In genomic region chr1:191193657-191194424, GRCm38 (mm10) we compare ENCODE assay signal across 9 mouse cellular contexts. TPM values are rescaled to one million over a fixed set of nuclear protein-coding genes. Genes with fewer than 3 reads are reported as not detected.
DNase-seq lines count a peak whose midpoint lies in the region; ATAC-seq lines count a peak whose summit lies in the region.
"Had no signal": no experiment of that assay in that cellular context is flagged by ENCODE, and none has a peak within 500 bp of the region (broad histone marks: within the 10 kb centered on the region; RNA-seq: fewer than 3 reads in every experiment).

No protein-coding gene starts in this region.

- ATAC-seq in CD4-positive, CD25-positive, alpha-beta regulatory T cell, adult 4 months, result peak; percentile 92
- ATAC-seq in stomach, embryonic 14.5 days (ENCODE audit: insufficient number of reproducible peaks, insufficient read depth, low FRiP score, low read depth), result 0 out of 2 replicates have a peak, but pooled peaks have one; percentile 37
- no peak for ATAC-seq in hindbrain, embryonic 16.5 days

- H3K9ac ChIP-seq in stomach, embryonic 14.5 days (replicated peaks; ENCODE audit: low read depth, low read length), result no peak overlapping the region
- H3K9ac ChIP-seq in hindbrain, embryonic 16.5 days (ENCODE audit: low read depth, low read length), result no peak overlapping the region

- H3K36me3 ChIP-seq in heart, embryonic 10.5 days, result no peaks in the 10 kb centered on the region
- H3K36me3 ChIP-seq in stomach, embryonic 14.5 days (ENCODE audit: control insufficient read depth, insufficient read depth, low read length), result no peaks in the 10 kb centered on the region
- H3K36me3 ChIP-seq in hindbrain, embryonic 16.5 days (ENCODE audit: control insufficient read depth, insufficient read depth, low read length), result no peaks in the 10 kb centered on the region

- WGBS in heart, embryonic 10.5 days, result 40% methylated on average over 14 of the region's 14 CpGs
- WGBS in stomach, embryonic 14.5 days, result 34% methylated on average over 14 of the region's 14 CpGs
- 54% methylated on average over 14 of the region's 14 CpGs for WGBS in hindbrain, embryonic 16.5 days

- no peak overlapping the region for H3K27ac ChIP-seq in heart, embryonic 10.5 days
- H3K27ac ChIP-seq in brown adipose tissue, adult 24 weeks (replicated peaks; ENCODE audit: low read depth, low read length), result peak overlapping the region; percentile 39
- 0 out of 2 replicates have a peak overlapping the region, but pooled peaks have one; percentile 23 for H3K27ac ChIP-seq in stomach, embryonic 14.5 days (ENCODE audit: low read length)
- H3K27ac ChIP-seq in hindbrain, embryonic 16.5 days (ENCODE audit: low read depth, low read length), result no peak overlapping the region

- peak; percentile 73 for DNase-seq in heart, embryonic 10.5 days (ENCODE audit: low spot score)
- no peak for DNase-seq in heart, postnatal 25 days (ENCODE audit: low spot score)
- peak; percentile 44 to 74 for DNase-seq in kidney, postnatal 36 days
- DNase-seq in right cerebral cortex, postnatal 36 days (ENCODE audit: low spot score in 2 of 2), result no peak

- no peak overlapping the region for H3K4me3 ChIP-seq in heart, embryonic 10.5 days
- H3K4me3 ChIP-seq in brown adipose tissue, adult 24 weeks (ENCODE audit: insufficient read depth, low read depth, low read length), result no peak overlapping the region
- H3K4me3 ChIP-seq in stomach, embryonic 14.5 days (ENCODE audit: low read depth, low read length), result no peak overlapping the region
- no peak overlapping the region for H3K4me3 ChIP-seq in hindbrain, embryonic 16.5 days (ENCODE audit: low read length)

- H3K9me3 ChIP-seq in heart, embryonic 10.5 days, result no peaks in the 10 kb centered on the region
- H3K9me3 ChIP-seq in stomach, embryonic 14.5 days (ENCODE audit: control insufficient read depth, low read depth, low read length), result no peaks in the 10 kb centered on the region
- H3K9me3 ChIP-seq in hindbrain, embryonic 16.5 days (ENCODE audit: control insufficient read depth, low read length), result no peaks in the 10 kb centered on the region

- H3K27me3 ChIP-seq in heart, embryonic 10.5 days (ENCODE audit: insufficient read depth, poor library complexity, severe bottlenecking), result peaks cover 33% of the 10 kb centered on the region
- H3K27me3 ChIP-seq in stomach, embryonic 14.5 days (ENCODE audit: control insufficient read depth, insufficient read depth, low read length), result no peaks in the 10 kb centered on the region
- no peaks in the 10 kb centered on the region; the same call in 1 of the 2 replicates for H3K27me3 ChIP-seq in hindbrain, embryonic 16.5 days (replicated peaks; ENCODE audit: control insufficient read depth, insufficient read depth, low read length)

- H3K4me1 ChIP-seq in heart, embryonic 10.5 days, result peaks cover 6% of the 10 kb centered on the region; the same call in 1 of the 2 replicates
- no peaks in the 10 kb centered on the region for H3K4me1 ChIP-seq in brown adipose tissue, adult 24 weeks (ENCODE audit: control insufficient read depth, insufficient read depth, insufficient read length, low read length)
- no peaks in the 10 kb centered on the region; the same call in 1 of the 2 replicates for H3K4me1 ChIP-seq in stomach, embryonic 14.5 days (ENCODE audit: control insufficient read depth, insufficient read depth, low read length)
- no peaks in the 10 kb centered on the region for H3K4me1 ChIP-seq in hindbrain, embryonic 16.5 days (ENCODE audit: control insufficient read depth, insufficient read depth, low read depth, low read length)

- intact Hi-C loops in heart, postnatal 25 days (cut with DNase I), result no loop called here

- H3K4me2 ChIP-seq in stomach, embryonic 14.5 days (replicated peaks; ENCODE audit: low read depth, low read length), result no peak overlapping the region
- no peak overlapping the region for H3K4me2 ChIP-seq in hindbrain, embryonic 16.5 days (ENCODE audit: low read length)

RNA-seq across cellular contexts. Expression of gene Atf3, which starts 24.0 kb away (rescaled TPM):
- 8.0 and 13.5 TPM in 2 replicates for polyA plus RNA-seq in heart, embryonic 10.5 days (2016; fragmentation: Nextera tagmentation; extraction: Ambion mirVana)
- total RNA-seq in heart, postnatal 25 days (2021), result 1 to 10 TPM; 4.9 to 6.0 TPM
- not detected for polyA plus RNA-seq in CD4-positive, CD25-positive, alpha-beta regulatory T cell, adult 4 months (2017; shearing (Covaris generic))
- 8.8 and 22.2 TPM in 2 replicates for polyA plus RNA-seq in brown adipose tissue, adult 24 weeks (2012; ENCODE audit: insufficient read depth, insufficient read length, missing spikeins)
- polyA plus RNA-seq in stomach, embryonic 14.5 days (2014; fragmentation: Nextera tagmentation; extraction: Ambion mirVana), result 2.9 and 3.7 TPM in 2 replicates
- polyA plus RNA-seq in hindbrain, embryonic 16.5 days (2015; fragmentation: Nextera tagmentation; extraction: Ambion mirVana), result 1.7 and 2.1 TPM in 2 replicates

RNA-seq across cellular contexts. Expression of gene Fam71a, which starts 29.2 kb away (rescaled TPM):
- polyA plus RNA-seq in heart, embryonic 10.5 days (2016; fragmentation: Nextera tagmentation; extraction: Ambion mirVana), result not detected in 2 replicates
- not detected for total RNA-seq in heart, postnatal 25 days (2021)
- not detected for polyA plus RNA-seq in CD4-positive, CD25-positive, alpha-beta regulatory T cell, adult 4 months (2017; shearing (Covaris generic))
- polyA plus RNA-seq in brown adipose tissue, adult 24 weeks (2012; ENCODE audit: insufficient read depth, insufficient read length, missing spikeins), result not detected in 2 replicates
- polyA plus RNA-seq in stomach, embryonic 14.5 days (2014; fragmentation: Nextera tagmentation; extraction: Ambion mirVana), result not detected in 2 replicates
- polyA plus RNA-seq in hindbrain, embryonic 16.5 days (2015; fragmentation: Nextera tagmentation; extraction: Ambion mirVana), result not detected in 2 replicates
- polyA plus RNA-seq: liver, embryonic 16.5 days had no signal

Comparison
In these comparisons a context has a peak if more than half of its experiments do, and no peak if none do; other contexts are left out.
1. DNase-seq: peak in heart, embryonic 10.5 days (single experiment) and kidney, postnatal 36 days (2 of 2); none in heart, postnatal 25 days (single experiment) and right cerebral cortex, postnatal 36 days (0 of 2).
2. H3K27ac ChIP-seq: peak in brown adipose tissue, adult 24 weeks (single experiment) and stomach, embryonic 14.5 days (single experiment); none in heart, embryonic 10.5 days (single experiment) and hindbrain, embryonic 16.5 days (single experiment).